Mouse (Mus musculus) heart, embryonic 14.5 days (tissue): Measurements from ENCODE around the gene Larp7. TPM values are rescaled to one million over a fixed set of nuclear protein-coding genes. Genes with fewer than 3 reads are reported as not detected.
A peak's percentile ranks its signal among the peaks of the same experiment; 100 is the strongest.

ENCODE experiments used
- ATAC-seq: fragments of 200-750 bp; cut with Nextera tagmentation; 2 replicates; pipeline ENCODE4 v1.8.0; 2017; ENCODE audit warnings: low read depth, moderate TSS enrichment; ENCODE audit not compliant: insufficient number of reproducible peaks, insufficient read depth, low FRiP score
- H3K27ac ChIP-seq, 2 experiments: fragments of 200-500 bp in 1 of 2; fragments of 300-500 bp in 1 of 2; sonication (generic) in 1 of 2; replicated peaks in 1 of 2; 2 replicates each; pipeline ENCODE4 v1.5.1; 2012 to 2014; ENCODE audit warnings: low read depth in 2 of 2, low read length in 2 of 2, control low read depth in 1 of 2, mild to moderate bottlenecking in 1 of 2, mixed read lengths in 1 of 2; ENCODE audit not compliant: control insufficient read depth in 1 of 2, insufficient read depth in 1 of 2
- H3K27me3 ChIP-seq: fragments of 300-500 bp; sonication (generic); 2 replicates; pipeline ENCODE4 v1.6.1; 2014; ENCODE audit warnings: mild to moderate bottlenecking, low read length, control low read depth; ENCODE audit not compliant: control insufficient read depth, insufficient read depth
- H3K36me3 ChIP-seq: fragments of 300-500 bp; sonication (generic); 2 replicates; pipeline ENCODE4 v1.6.1; 2014; ENCODE audit warnings: mild to moderate bottlenecking, control low read depth, low read length, mixed read lengths; ENCODE audit not compliant: control insufficient read depth, insufficient read depth
- H3K4me1 ChIP-seq, 2 experiments: fragments of 200-500 bp in 1 of 2; fragments of 300-500 bp in 1 of 2; sonication (generic) in 1 of 2; 2 replicates each; pipeline ENCODE4 v1.6.1; 2012 to 2014; ENCODE audit warnings: low read length in 2 of 2, control low read depth in 1 of 2, mixed read lengths in 1 of 2; ENCODE audit not compliant: control insufficient read depth in 2 of 2, insufficient read depth in 2 of 2
- H3K4me2 ChIP-seq: fragments of 300-500 bp; sonication (generic); 2 replicates; pipeline ENCODE4 v1.6.1; 2014; ENCODE audit warnings: mild to moderate bottlenecking, low read length
- H3K4me3 ChIP-seq, 2 experiments: fragments of 200-500 bp in 1 of 2; fragments of 300-500 bp in 1 of 2; sonication (generic) in 1 of 2; 2 replicates each; pipeline ENCODE4 v1.5.1; 2012 to 2014; ENCODE audit warnings: low read length in 2 of 2, mild to moderate bottlenecking in 2 of 2, control low read depth in 1 of 2, low read depth in 1 of 2, moderate library complexity in 1 of 2; ENCODE audit not compliant: control insufficient read depth in 1 of 2, insufficient read depth in 1 of 2
- H3K9ac ChIP-seq: fragments of 300-500 bp; sonication (generic); 2 replicates; pipeline ENCODE4 v1.6.1; 2014; ENCODE audit warnings: mild to moderate bottlenecking, low read length
- H3K9me3 ChIP-seq: fragments of 300-500 bp; sonication (generic); 2 replicates; pipeline ENCODE4 v1.6.1; 2016; ENCODE audit warnings: low read length, control low read depth; ENCODE audit not compliant: control insufficient read depth
- WGBS: fragments of 180-500 bp; shearing (Covaris S2); extraction: QIAGEN DNeasy Blood & Tissue Kit; methylation state at CpG from one replicate; pipeline ENCODE4 v1.1.7; 2014; 5-methylcytosine and 5-hydroxymethylcytosine counted together
- polyA plus RNA-seq: library from polyadenylated mRNA; unstranded; fragments of >200 nt; fragmentation: Nextera tagmentation; extraction: Ambion mirVana; gene quantifications from 2 replicates; pipeline ENCODE4 v1.2.1, GENCODE M21; 2014

Larp7 gene
- polyA plus RNA-seq, 1 experiment from 2014 or later: 58.2 TPM

DNA sequence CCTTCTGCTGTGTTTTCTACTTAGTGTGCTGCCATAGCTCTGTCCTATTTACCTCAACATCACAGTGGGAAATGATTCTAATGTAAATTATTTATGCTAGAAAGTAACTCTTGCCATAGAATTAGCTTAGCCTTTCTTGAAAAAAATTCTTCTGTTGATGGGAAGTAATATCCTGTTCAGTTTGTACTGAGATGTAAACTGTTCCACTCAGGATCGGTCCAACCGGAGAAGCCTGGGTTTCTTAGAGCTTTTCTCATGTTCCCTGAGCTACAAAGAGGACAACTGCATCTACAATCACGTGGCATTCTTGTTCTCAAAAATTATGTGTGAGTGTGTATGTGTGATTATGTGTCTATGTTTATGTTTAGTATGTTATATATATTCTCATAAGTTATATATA, 23.9 kb downstream of the Larp7 start:
- 93% methylated on average over 3 of the region's 3 CpGs for WGBS
- peaks cover 9 to 18% of the 10 kb centered on the region in 2 experiments; a peak in 3 of 4 replicates for H3K4me1 ChIP-seq
- H3K9ac ChIP-seq: no peak overlapping the region
- no peaks in the 10 kb centered on the region for H3K36me3 ChIP-seq
- H3K4me3 ChIP-seq: no peak overlapping the region
- H3K27ac ChIP-seq: no peak overlapping the region
- no peaks in the 10 kb centered on the region for H3K27me3 ChIP-seq
- no peak overlapping the region for H3K4me2 ChIP-seq
- no peaks in the 10 kb centered on the region for H3K9me3 ChIP-seq
- ATAC-seq: no peak

DNA sequence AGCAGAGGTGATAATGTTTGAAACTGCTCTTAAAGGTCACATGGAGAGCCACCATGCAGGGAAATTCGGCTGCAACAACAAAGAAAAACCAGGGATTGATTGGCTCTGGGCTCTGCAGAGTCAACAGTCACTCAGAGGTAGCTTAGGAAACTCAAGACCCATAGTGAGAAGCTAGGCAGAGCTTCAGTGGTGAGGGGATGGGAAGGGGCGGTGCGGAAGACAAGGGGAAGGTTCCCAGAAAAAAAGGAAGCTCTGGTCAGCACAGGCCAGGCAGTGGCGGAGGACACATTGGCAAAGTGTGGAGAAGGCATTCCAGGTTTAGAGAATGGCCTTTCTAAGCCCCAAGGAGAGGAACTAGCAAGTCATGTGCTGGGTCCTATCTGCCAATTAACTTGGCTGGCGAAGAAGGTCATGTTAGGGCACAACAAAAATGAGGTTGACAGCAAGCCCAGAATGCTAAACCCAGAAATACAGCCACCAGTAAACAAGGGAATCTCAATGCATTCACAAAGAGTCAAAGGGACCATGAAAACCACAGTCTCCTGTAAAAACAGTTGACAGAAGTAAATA, 25.6 kb downstream of the Larp7 start:
- H3K27ac ChIP-seq: 0 out of 4 replicates have a peak overlapping the region, but pooled peaks of 1 of the 2 experiments have one; percentile 11
- H3K4me3 ChIP-seq: no peak overlapping the region
- peaks cover 9 to 18% of the 10 kb centered on the region in 2 experiments; a peak in 3 of 4 replicates for H3K4me1 ChIP-seq
- no peak for ATAC-seq
- 70% methylated on average over 5 of the region's 5 CpGs for WGBS
- H3K36me3 ChIP-seq: no peaks in the 10 kb centered on the region
- no peak overlapping the region for H3K4me2 ChIP-seq
- H3K27me3 ChIP-seq: no peaks in the 10 kb centered on the region
- H3K9ac ChIP-seq: no peak overlapping the region
- H3K9me3 ChIP-seq: no peaks in the 10 kb centered on the region

DNA sequence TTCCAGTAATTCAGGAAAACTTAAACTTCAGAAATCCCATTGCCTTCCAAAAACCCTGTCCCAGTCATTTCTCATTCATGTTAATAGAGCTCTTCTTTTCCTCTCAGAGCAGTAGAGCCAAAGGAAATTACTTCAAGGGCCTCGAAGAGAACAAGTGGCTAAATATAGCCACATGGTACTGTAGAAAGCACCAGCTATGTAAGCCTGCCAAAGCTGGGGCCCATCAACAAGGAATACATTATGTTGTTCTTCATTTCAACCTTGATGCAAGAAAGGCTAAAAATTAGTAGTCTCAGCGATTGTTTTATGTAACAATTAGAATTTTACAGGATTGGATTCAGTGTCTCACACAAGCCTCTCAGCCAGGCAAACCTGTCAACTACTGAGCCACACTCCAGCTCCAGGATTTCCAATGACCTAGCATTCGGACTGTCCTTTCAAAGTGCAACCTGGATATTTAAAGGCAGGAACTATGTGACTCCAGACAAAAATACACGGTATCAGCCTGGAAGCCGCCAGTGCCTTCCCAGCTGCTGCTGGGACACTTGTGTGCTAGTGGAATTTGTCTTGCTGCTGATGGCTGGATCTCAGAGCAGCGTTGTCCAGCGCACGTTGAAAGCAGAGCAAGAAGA, 27.8 kb downstream of the Larp7 start:
- WGBS: 23% methylated on average over 8 of the region's 8 CpGs
- Histone ChIP-seq H3K9me3 (no peaks in the 10 kb centered on the region), H3K4me2 (peak overlapping the region; percentile 50), H3K27me3 (no peaks in the 10 kb centered on the region), H3K27ac (peak overlapping the region; percentile 81 to 95), H3K36me3 (no peaks in the 10 kb centered on the region), H3K9ac (peak overlapping the region; percentile 54), H3K4me3 (no peak overlapping the region; a peak in 1 of 4 replicates), H3K4me1 (peaks cover 14 to 26% of the 10 kb centered on the region in 2 experiments)
- peak; percentile 72; the same call in 1 of the 2 replicates for ATAC-seq

DNA sequence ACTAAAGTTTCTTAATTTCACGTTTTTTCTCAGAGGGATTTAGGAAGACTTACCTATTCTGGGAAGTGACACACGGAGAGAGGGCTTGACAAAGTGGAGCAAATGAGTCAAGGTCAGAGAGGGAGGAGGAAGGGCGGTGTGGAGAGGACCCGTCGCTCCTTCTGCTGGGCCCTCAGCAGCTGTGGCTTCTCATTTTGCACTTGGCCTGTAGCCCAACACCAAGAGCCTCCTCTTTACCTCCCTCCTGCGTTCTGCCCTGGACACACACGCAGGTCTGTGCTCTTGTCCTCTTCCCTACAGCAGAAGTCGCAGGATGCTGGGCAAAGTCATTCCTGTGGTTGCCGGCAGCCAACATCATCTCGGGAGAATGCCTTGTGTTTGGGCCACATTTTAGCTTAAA, 32.0 kb downstream of the Larp7 start:
- 33% methylated on average over 10 of the region's 10 CpGs for WGBS
- H3K4me2 ChIP-seq: 0 out of 2 replicates have a peak overlapping the region, but pooled peaks have one; percentile 1
- no peak overlapping the region for H3K9ac ChIP-seq
- H3K27ac ChIP-seq: peak overlapping the region; percentile 77 to 78
- peaks cover 10 to 23% of the 10 kb centered on the region in 2 experiments for H3K4me1 ChIP-seq
- ATAC-seq: peak; percentile 72
- no peaks in the 10 kb centered on the region for H3K36me3 ChIP-seq
- no peaks in the 10 kb centered on the region for H3K27me3 ChIP-seq
- no peak overlapping the region for H3K4me3 ChIP-seq
- H3K9me3 ChIP-seq: no peaks in the 10 kb centered on the region

DNA sequence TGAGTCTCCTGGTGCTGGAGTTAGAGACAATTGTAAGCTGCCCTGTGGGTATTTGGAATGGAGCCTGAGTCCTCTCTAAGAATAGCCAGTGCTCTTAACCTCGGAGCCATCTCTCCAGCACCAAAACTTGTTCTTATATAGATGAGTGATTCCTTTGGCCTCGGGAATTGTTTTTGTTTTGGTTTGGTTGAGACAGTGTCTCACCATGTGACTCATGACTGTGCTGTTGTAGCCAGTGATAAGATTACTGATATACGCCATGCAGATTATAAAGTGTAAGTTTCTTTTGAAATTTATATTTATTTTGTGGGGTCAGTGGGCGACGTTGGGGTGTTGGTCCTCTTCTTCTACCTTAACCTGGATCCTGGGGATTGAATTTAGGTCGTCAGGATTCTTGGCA, 32.8 kb downstream of the Larp7 start:
- Histone ChIP-seq H3K4me2 (no peak overlapping the region), H3K4me3 (no peak overlapping the region), H3K27me3 (no peaks in the 10 kb centered on the region), H3K9ac (no peak overlapping the region), H3K4me1 (peaks cover 10 to 19% of the 10 kb centered on the region in 2 experiments), H3K36me3 (no peaks in the 10 kb centered on the region), H3K27ac (peak overlapping the region in 1 of 2 experiments; percentile 78; a peak in 3 of 4 replicates), H3K9me3 (no peaks in the 10 kb centered on the region)
- no peak for ATAC-seq
- WGBS: 60% methylated on average over 6 of the region's 6 CpGs

DNA sequence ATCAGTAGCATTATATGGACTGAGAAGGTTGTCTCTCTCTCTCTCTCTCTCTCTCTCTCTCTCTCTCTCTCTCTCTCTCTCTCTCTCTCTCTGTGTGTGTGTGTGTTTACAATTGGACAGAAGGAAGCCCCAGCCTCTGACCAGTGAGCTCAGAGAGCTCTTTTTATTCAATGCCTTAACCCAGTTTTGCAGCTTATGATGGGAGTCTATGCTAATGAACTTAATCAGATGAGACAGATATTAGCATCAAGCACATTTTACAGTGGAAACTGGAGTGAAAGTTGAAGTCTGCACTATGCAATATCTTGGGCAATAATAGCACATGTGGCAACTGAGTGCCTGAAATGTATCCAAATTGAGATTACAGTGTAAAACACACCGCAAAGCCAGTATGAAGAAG, 37.9 kb downstream of the Larp7 start:
- Histone ChIP-seq H3K4me1 (peaks cover 2 to 3% of the 10 kb centered on the region in 2 experiments; a peak in 3 of 4 replicates), H3K27me3 (no peaks in the 10 kb centered on the region), H3K4me2 (no peak overlapping the region), H3K27ac (no peak overlapping the region), H3K4me3 (no peak overlapping the region), H3K36me3 (no peaks in the 10 kb centered on the region), H3K9me3 (no peaks in the 10 kb centered on the region), H3K9ac (no peak overlapping the region)
- ATAC-seq: no peak
- 87% methylated on average over 1 of the region's 1 CpGs for WGBS

DNA sequence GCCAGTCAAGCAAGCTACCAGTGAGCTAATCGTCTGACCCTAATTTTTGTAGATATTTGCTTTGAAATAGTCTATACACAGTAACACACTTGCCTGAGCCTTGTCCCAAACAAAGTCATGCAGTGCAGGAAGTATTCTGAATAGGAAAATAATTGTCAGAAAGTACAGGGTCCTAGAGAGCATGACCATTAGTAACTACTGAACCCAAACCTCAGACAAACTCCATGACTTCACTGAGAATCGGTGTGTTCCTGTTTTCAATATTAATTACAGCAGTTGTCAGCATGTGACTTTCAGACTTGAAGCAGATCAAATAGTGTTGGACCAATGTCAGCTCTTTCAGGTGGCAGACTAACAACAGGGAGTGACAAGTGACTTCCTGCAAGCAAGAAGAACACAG, 39.5 kb downstream of the Larp7 start:
- Histone ChIP-seq H3K9ac (no peak overlapping the region), H3K27me3 (no peaks in the 10 kb centered on the region), H3K9me3 (no peaks in the 10 kb centered on the region), H3K4me1 (no peaks in the 10 kb centered on the region), H3K36me3 (no peaks in the 10 kb centered on the region), H3K4me3 (no peak overlapping the region), H3K4me2 (no peak overlapping the region), H3K27ac (no peak overlapping the region)
- WGBS: 67% methylated on average over 2 of the region's 2 CpGs
- ATAC-seq: no peak
